Mouse (Mus musculus): ENCODE measurements around the gene Ascc1. TPM values are rescaled to one million over a fixed set of nuclear protein-coding genes. Genes with fewer than 3 reads are reported as not detected.
A peak's percentile ranks its signal among the peaks of the same experiment; 100 is the strongest.
"Not testable (repeated sequence)": the region's sequence is repeated elsewhere in the genome, so short reads cannot be mapped to it uniquely, and the experiment has no call there.

Ascc1 gene
- polyA plus RNA-seq, 1 experiment from 2014 or later = 36.2 TPM

DNA sequence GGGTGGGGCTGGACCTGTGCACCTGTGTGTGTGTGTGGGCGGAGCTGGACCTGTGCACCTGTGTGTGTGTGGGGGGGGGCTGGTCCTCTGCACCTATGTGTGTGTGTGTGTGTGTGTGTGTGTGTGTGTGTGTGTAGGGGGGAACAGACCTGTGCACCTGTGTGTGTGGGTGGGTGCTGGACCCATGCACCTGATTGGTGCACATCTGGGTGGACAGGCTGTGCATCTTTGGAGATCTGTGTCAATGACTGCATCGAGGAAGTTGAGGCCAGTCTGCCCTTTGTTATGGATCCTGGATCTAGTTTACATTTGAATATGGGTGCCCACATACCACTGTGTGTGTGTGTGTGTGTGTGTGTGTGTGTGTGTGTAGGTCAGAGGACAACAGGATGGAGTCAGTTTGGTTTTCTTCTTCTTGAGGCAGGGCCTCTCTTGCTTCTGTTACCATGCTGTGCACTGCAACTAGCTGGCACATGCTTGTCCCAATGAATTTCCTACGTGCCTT is 139.1 kb downstream of the Ascc1 start:
- H3K9me3 ChIP-seq = no peaks in the 10 kb centered on the region
- 74% methylated on average over 2 of the region's 3 CpGs for WGBS
- H3K27ac ChIP-seq = no peak overlapping the region
- peaks cover 16% of the 10 kb centered on the region for H3K27me3 ChIP-seq (ENCODE audit: insufficient read depth, poor library complexity, severe bottlenecking)
- DNase-seq (ENCODE audit: low spot score) = no peak
- no peaks in the 10 kb centered on the region for H3K4me1 ChIP-seq
- H3K4me3 ChIP-seq = no peak overlapping the region
- no peaks in the 10 kb centered on the region for H3K36me3 ChIP-seq

DNA sequence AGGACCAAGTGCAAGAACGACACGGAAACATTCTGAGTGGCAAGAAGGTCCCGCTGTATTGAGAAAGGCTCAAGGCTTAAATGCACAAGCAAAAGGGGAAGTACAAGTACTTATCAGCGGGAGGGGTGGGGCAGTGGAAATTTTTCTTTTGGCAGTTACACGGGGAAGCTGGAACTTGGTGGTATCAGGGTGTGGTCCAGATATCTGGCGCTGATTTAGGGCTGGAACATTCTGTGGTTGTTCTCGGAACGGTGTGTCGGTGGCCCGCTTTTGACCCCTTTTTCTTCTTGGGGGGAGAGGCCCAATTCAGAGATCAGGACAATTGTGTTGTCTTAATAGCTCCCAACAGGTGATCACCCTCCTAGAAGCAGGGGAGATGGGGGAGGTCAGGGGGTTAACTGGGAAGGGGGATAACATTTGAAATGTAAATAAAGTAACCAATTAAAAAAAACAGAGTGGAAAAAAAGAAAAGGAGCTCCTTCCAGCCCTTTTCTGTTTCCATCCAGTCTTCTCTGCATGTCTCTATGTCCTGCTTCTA is 145.0 kb downstream of the Ascc1 start:
- not testable (repeated sequence) for H3K4me1 ChIP-seq; H3K4me3 ChIP-seq; H3K9me3 ChIP-seq; H3K27ac ChIP-seq; DNase-seq (ENCODE audit: low spot score); H3K36me3 ChIP-seq
- H3K27me3 ChIP-seq (ENCODE audit: insufficient read depth, poor library complexity, severe bottlenecking) = peaks cover 35% of the 10 kb centered on the region
- WGBS = 58% methylated on average over 10 of the region's 10 CpGs

DNA sequence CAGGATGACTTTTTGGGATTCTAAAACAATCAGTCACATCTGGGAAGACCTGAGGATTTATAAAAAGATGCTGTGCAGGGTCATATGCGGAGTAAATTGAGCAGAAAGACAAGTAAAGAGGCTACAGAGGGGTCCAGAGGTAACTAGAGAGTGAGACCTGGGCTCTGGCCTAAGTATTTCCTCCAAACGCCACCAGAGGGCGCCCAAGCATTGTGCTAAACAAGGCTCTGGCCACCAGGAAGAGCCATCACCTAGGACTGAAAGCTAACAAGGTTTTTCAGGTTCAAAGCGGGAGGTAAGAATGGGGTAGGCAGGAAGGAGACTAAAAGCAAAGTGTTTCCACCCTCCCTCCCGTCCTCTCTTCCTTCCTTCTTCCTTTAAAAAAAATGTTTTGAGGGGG is 145.5 kb downstream of the Ascc1 start:
- WGBS = 4% methylated on average over 5 of the region's 5 CpGs
- Histone ChIP-seq H3K9me3 (no peaks in the 10 kb centered on the region), H3K27me3 (ENCODE audit: insufficient read depth, poor library complexity, severe bottlenecking) (peaks cover 36% of the 10 kb centered on the region), H3K27ac (no peak overlapping the region), H3K36me3 (no peaks in the 10 kb centered on the region), H3K4me3 (no peak overlapping the region), H3K4me1 (0 out of 2 replicates have a peak, but pooled peaks cover 3% of the 10 kb centered on the region)
- DNase-seq (ENCODE audit: low spot score) = peak; percentile 88

Small RNAs within 50 kb of the gene (microRNA-seq; reads per million reads assigned to microRNA genes)
- gene Mir6906 = not detected

Other genes with a start within 250 kb of the Ascc1 start
- 28.8 and 32.0 TPM in 2 replicates for gene Dnajb12, start 123.2 kb upstream of the Ascc1 start, polyA plus RNA-seq (2016; fragmentation: Nextera tagmentation; extraction: Ambion mirVana)
- gene Ddit4, start 51.0 kb upstream of the Ascc1 start, polyA plus RNA-seq (2016; fragmentation: Nextera tagmentation; extraction: Ambion mirVana) = 17.6 and 32.8 TPM in 2 replicates
- gene Anapc16, start 330 bp downstream of the Ascc1 start, polyA plus RNA-seq (2016; fragmentation: Nextera tagmentation; extraction: Ambion mirVana) = 93.3 and 94.6 TPM in 2 replicates
- gene Spock2, start 103.4 kb downstream of the Ascc1 start, polyA plus RNA-seq (2016; fragmentation: Nextera tagmentation; extraction: Ambion mirVana) = 0.65 and 0.85 TPM in 2 replicates
- gene Chst3, start 216.5 kb downstream of the Ascc1 start, polyA plus RNA-seq (2016; fragmentation: Nextera tagmentation; extraction: Ambion mirVana) = 0.51 and 0.89 TPM in 2 replicates